Mouse (Mus musculus) c-Kit-positive CD71-positive TER-119-negative erythroid progenitor cells, embryonic 14.5 days (primary cell): ENCODE results near the gene Hba-a2.
"Not testable (repeated sequence)": the region's sequence is repeated elsewhere in the genome, so short reads cannot be mapped to it uniquely, and the experiment has no call there.

Source experiments
- DNase-seq: peaks from one replicate; pipeline ENCODE4 v3.0.0-alpha.2; 2013; ENCODE audit warnings: low read depth

Hba-a2 gene

DNA sequence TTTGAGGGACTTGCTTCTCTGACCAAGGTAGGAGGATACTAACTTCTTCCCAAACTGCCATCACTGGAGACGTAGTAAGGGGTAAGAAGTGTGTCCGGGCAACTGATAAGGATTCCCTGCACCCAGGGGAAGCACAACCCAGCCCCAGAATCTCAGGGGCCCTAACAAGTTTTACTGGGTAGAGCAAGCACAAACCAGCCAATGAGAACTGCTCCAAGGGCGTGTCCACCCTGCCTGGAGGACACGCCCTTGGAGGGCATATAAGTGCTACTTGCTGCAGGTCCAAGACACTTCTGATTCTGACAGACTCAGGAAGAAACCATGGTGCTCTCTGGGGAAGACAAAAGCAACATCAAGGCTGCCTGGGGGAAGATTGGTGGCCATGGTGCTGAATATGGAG, at the start of gene Hba-a2:
Hba-a2 (plus strand) TSS at position 287 of the 400 bp plus-strand sequence.
- DNase-seq, result not testable (repeated sequence)

DNA sequence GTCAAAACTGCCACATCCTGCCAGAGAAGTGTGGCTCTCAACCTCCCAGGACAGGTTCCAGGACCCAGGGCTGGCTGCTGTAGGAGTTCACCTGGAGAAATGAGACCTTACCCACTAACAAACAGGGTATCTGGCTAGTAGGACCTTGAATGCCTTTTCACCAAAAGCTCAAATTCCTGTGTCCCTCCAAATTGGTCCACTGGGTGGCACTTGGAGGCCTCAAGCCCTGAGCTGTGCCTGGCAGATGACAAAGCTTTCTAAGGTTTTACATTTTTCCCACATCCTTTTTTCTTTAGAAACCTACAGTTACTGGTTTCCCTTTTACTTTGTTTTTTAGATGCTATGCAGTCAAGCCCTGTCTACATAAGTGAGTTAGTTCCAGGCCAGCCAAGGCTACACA, 49.2 kb upstream of the Hba-a2 start:
- no peak for DNase-seq

DNA sequence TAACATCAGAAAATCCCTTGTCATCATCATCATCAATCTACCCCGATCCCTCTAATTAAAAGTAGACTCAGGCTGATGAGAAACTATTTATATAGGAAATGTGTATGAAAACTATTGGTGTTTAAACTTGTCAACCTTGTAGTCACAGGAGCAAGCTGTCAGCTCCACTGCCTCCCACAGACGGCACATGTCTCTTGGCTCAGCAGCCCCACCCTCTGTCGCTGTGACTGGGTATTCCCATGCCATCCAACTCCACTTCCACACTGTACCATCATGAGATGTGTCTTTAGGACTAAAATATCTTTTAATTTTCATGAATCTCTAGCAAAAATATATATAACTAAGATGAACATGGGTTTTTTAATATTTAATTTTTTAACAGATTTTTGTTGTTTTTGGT, 47.9 kb upstream of the Hba-a2 start:
- no peak for DNase-seq

DNA sequence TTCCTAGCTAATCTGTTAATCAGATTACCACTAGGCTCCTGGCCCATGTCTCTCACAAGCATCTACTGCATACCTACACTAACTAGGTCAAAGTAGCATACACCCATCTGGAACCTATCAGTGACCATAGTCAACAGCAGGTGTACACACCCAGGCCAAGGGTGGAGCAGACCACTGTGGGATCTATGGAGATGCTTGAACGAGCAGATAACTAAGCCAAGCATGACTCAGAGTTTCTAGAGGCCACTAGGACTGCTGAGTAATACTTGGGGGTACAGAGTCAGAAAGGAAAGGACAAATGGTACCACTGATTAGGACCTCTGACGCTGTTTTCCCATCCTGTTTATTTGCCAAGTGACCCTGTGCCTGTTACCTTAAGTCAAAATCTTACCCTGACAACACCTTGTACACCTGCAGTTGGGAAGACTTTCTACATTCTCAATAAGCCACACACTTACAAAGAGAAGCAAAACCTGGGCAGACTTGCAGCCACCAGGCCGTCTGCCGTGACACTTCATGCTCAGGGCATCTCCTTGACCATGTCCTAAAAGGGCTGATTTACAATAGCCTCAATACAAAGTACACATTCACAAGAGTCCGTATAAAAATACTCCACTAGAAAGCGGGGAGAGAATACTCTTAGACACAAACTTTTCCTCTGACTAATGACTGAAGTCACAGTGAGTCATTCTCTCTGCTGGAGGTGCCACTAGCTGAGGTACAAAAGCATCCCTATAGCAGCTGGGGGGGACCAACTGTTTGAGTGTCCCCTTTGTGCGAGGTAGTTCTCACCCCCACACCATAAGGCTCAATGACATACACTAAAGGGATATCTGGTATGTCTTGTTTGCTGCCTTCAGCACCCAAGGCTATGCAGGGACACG, 45.2 kb upstream of the Hba-a2 start:
- peak; percentile 81 for DNase-seq

DNA sequence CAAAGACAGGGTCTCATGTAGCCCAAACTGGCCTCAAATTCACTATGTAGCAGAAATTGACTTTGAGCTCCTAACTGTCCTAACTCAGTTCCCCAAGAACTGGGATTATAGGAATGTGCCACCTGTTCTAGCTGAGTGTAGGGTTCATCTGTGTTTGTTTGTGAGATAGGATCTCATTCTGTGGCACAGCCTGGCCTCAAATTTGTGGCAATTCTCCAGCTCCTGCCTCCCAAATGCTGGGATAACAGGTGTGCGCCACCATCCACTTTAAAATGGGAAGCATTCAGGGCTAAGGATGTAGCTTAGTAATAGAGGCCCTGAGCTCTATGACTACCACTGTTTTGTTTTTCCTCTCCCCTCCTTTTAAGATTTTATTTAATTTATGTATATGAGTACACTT, 43.2 kb upstream of the Hba-a2 start:
- no peak for DNase-seq

DNA sequence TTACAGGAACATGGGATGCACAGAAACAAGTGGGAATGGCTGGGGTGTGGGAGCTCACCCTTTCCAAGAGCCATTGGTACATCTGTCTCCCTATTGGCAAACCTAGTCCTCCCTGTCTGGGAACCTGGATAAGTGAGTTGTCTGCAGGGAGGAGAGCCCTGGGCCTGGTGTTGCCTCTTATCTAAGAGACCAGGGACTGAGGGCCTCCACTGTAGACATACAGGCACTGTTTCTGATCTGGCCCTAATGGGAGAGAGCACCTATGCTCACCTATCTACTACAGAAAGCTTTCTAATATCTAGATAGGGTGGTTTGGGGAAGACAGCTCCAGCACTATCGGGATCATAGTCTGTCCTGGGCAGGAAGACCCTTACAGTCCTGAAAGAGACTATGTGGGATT, 40.1 kb upstream of the Hba-a2 start:
- peak; percentile 75 for DNase-seq

DNA sequence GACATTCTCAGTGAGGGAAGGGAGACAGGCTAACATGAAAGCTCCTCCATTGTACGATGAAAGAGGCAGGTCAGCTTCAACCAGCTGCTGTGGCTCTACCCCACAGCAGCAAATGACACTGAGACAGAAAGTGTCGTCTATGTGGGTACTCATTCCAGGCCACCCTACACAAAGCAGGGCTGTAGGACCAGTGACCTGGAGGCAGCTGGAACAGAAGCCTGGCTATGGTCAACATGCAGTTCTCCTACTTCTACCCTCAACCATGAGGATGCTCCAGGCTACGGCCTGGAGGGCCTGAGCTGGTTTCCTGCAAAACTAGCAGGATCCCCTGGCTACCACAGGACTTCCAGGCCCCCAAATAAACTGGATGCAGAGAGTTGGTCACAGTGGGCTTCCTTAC, 39.7 kb upstream of the Hba-a2 start:
- DNase-seq, result no peak

DNA sequence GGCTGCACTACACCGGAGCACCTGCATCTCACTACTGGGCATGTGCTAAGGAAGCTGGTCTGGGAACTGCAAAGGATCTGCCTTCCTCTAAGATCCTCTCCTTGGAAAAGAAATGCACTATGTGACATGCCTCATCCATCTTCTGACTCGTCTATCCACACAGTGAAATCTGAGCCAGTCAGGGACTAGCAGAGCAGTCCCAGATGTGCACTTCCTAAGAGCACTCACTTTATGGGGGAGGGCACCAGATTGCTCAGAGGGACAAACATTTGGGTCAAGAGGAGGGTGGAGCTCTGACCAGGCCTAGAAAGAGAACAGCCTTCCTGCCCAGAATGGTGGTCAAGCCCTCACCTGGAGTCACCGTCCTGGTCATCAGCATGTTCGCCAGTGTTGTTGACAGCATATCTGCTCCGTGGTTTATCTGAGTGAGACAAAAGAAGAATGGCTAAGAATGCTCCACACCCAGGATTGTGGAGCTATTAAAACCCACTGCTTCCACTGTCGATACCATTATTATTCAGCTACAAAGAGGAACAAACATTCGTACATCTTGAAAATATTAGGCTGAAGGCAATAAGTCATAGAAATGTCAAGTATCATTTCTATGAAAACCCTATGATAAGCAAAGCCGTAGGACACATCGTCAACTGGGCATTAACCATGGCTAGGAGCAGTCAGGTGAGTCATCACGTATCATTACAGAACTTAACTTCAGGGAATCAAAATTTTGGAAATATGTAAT, 33.4 kb upstream of the Hba-a2 start:
- no peak for DNase-seq

DNA sequence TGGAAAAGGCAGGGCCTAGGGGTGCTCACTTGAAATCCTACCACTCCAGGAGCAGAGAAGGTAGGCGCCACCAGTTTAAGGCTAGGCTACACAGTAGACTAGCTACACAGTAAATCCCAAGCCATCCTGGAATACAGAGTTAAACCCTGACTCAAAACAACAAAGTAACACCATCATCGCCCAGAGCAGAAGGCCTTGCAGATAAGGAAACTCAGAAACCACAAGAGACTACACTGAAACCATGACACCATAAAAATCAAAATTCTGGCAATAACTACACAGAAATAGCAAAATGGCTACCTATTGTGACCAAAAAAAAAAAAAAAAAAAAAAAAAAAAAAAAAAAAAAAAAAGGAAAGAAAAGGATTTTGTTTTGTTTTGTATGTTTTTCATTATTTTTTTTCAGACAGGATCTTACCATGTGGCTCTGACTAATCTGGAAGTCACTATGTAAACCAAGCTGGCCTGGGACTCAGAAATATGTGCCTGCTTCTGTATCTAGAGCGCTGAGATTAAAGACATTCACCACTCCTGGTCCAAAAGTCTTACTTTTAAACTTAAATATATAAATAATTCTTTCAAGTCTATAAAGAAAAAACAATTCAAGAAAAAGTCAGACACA, 31.1 kb upstream of the Hba-a2 start:
- no peak for DNase-seq

DNA sequence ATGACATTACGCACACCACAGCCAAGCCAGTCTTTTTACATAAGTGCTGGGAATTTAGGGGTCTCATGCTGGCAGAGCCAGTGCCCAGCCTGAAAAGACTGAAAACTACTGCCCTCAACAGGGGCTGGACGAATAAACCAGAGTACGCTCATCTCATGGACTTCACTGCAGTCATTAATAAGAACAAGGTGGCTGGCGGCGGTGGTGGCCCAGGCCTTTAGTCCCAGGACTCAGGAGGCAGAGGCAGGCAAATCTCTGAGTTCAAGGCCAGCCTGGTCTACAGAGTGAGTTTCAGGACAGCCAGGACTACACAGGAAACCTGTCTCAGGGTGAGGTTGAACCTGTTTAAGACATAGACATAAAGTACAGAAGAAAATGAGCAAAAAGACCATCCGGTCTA, 30.1 kb upstream of the Hba-a2 start:
- no peak for DNase-seq

DNA sequence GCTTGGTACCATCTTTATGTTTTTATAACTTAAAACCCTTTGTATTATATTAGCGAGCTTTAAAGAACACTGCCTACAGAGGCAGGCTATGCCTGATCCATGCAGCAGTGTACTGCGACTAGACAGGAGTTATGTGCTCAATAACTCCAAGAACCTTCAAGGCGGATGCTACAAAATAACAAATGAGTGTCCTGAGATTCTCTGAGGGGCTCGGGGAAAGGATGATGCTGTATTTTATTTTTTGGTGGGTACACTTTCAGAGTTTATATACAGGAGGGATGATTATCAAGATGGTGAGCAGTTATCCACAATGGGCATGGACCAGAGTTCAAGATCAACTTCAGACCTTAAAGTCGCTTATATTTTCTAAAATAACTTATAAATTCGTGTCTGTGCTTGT, 29.5 kb upstream of the Hba-a2 start:
- DNase-seq, result no peak

DNA sequence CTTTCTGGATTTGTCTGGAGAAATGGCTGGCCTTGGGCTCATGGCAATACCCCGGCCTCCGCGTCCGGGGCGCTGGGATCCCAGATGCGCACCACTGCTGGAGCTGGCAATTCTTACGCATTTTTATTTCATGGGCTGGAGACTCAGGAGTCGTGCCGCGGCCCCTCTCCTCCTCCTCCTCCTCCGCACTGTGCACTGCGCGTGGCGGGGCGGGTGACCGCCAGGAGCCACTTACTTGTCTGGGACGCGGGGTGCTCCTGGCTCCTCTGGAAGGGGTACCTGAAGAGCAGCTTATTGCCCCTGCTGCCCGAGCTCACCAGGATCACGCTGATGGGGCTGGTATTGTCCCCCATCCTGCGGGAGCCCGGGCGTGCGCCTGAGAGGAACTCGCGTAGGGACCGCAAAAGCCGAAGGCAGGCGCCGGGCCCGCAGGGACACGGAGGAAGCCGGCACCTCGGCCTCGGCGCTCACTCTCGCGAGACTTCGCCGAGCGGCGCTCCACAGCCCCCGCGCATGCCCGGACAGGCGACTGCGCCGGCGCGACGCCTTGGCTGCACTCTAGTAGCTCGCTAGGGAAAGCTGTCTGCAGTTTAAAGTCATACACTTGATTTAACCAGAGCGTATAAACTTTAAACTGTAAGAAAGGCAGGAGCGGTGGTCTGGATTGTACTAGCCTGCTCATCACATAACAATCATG, 29.0 kb upstream of the Hba-a2 start, which contains the start of gene Nprl3:
Nprl3 (minus strand) TSS at position 520 of the 697 bp plus-strand sequence.
- DNase-seq, result peak; percentile 86

DNA sequence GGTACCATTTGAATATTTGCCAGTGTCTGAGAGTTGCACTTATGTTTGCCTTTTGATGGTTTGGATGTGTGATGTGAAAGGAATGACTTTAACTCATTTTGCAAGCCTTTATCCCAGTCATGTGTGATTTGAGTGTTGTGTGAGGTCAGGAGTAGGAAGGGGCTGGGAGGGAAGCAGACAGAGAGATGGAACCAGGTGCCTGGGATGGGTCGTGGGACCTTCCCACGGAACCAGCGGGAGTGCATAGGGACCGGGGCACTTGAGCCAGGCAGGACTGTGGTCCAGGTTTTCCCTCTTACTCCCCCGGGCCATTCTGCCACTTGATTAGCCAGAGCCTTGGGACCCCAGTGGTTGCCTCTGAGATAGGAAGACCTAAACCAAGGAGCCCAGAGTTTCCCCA, 28.3 kb upstream of the Hba-a2 start:
- no peak for DNase-seq

DNA sequence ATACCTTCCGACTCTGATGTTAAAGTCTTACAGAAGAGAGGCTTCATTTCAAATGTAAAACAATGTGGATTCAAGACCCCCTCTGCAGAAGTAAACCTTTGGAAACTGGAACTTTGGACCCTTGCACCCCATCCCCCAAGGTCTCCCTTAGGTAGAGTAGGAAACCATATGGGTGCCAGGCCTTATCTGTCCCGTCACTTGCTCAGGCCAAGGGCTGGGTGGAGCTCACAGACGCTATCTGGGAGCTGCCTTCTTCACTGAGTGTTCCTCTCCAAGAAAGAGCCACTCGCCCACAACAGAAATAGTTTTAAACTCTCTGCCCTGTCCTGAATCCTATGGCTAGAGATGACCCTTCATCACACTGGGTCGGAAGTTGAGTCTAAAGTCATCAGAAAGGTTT, 27.3 kb upstream of the Hba-a2 start:
- DNase-seq, result no peak

DNA sequence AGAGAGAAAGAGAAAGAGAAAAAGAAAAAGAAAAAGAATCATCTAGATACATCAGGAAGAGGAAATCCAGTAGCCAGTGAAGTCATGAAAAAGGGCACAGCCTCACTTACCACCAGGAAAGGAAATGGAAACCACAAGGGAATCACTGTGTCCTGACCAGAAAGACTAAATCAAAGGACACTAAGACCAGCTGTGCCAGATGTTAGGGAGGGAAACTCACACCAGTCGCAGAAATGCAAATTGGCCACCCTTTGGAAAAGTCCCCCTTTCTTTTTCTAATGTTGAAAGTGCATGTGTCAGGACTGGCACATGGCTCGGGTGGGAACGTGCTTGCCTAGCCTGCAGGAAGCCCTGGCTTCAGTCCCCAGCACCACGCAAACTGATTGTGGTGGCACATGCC, 25.1 kb upstream of the Hba-a2 start:
- no peak for DNase-seq

DNA sequence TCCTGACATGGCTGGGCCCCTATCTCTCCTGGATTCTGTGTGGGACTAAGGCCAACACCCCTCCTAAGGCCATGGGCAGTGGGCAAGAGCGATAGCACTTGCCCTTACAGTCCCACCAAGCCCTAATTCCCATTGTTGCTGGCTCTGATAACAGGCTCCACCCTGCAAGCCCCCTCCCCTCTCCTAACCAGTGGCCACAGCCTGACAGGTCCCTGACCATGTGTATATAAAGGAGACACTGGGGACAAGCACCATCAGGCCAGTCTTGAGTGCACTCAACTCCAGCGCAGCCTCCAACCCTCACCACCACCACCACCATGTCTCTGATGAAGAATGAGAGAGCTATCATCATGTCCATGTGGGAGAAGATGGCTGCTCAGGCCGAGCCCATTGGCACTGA, 19.9 kb upstream of the Hba-a2 start, which contains the start of gene Hba-x:
Hba-x (plus strand) TSS at position 54 of the 400 bp plus-strand sequence.
- DNase-seq, result no peak

DNA sequence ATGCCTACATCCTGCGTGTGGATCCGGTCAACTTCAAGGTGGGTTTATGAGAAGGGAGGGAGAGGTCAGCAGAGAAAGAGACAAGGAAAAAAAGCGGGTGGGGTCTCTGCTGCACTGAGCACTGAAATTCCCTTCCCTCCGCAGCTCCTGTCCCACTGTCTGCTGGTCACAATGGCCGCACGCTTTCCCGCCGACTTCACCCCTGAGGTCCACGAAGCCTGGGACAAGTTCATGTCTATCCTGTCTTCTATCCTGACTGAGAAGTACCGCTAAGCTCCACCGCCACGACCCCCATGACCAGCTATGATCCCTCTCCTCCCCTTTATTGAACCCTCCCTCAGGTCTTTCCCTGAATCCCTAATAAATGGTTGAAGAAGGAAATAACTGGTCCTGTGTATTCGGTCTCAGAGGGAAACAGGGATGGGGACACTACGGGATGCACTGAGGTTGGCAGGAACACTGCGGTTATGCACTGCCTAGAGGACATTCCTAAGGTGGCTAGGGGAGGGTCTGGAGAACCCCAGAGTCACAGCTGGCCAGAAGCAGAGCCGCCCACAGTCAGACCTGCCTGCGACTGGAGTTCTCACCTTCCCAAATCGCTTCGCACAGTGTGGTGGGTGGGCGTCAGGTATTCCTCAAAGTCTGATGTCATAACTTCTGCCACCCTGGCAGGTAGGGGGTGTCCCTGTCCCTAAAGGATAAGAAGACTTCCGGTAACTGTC, 18.4 kb upstream of the Hba-a2 start:
- no peak for DNase-seq

DNA sequence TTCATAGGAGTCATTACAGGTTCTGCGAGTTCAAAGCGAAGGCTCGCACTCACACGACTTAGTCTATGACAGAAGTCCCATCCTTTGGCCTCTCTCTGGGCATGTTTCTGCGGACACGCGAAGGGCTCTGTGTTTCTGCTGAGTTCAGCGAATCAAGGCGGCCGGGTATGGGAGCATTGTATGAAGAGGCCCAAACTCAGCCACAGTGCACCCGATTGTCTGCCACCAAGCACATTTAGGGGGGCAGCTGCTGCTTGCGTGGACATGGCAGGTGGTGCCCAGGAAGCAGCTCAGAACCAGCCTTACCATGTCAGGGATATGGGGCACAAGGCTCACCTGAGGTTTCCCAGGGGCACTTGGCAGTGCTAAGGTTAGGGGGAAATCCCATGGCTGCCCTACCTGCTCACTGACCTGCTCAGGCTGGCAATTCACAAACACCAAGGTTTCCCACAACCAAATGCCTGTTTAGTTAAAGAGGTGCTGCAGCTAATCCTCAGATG, 17.8 kb upstream of the Hba-a2 start:
- no peak for DNase-seq

DNA sequence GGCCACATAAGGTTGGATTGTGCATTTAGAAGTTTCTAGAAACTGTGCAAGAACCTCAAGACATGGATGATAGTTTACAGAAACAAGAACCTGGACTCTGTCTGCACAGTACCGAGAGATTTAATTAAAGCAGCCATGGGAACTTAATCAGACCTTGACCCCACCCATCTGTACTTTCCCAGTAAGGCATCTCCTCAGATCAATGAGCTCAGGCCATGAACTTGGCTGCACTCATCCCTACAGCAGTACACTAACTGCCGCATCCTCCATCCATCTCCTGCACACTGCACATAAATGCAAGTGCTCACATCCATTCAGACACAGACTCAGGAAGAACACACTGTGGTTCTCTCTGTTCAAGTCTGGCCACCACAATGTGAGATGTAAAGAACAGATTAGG, 15.6 kb upstream of the Hba-a2 start:
- no peak for DNase-seq

DNA sequence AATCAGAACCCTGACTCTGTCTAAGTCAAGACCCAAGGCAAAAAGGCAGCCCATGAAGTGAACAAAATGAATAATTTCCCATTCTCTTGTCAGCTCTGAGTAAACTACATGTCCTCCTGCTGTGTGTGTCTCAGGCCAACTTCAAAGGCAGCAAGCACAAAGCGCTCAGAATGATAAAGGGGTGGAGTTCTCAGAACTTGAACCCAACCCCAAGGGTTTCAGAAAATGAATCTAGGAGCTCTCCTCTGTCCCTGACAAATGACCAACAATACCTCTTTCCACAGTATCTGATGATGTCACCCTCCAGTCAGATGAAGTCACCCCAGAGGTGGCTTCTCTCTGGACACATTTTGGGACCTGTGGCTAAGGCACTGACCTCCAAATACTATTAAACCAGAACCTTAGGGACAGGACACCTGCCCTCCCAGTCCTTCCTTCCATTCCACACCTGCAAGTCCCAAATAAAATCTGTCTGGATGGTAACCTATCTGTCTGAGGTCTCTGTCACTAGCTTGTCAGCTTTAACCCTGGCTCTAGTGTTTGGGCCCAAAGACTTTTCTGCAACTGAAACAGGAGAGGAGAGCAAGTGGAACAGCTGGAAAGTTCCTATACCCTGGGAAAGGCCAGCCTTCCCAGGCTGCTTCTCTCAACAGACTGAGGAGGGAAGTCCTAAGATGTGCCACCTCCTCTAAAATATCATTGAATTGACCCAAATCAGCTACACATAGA, 14.7 kb upstream of the Hba-a2 start:
- DNase-seq, result no peak
